In the genomic region with DNA sequence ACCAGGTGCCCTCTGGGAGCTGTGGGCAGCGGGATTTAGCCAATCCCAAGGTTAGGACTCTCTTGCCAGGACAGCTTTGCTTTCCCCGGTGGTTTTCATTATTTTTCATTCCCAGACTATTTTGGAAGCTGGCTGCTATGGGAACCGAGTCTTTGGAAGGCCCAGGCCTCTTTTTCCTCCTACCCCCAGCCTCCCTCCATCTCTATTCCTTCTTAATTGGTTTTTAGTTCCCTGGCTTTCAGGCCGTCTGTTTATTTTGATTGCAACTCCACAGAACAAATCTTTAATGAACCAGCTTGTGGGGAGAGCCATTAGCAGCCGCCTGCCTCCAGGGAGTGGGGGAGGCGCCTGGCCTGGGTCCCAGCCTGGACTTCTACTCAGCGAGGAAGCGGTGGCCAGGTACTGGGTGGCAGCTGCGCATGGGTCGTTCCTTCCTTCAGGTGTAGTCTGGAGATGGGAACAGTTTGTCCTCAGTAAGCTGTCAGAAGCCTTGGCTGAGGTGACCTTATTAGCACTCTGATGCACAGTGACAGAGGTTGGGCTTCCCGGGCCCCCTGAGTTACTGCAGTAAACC, we compare ENCODE assay signal across 7 mouse cellular contexts.
A peak's percentile ranks its signal among the peaks of the same experiment; 100 is the strongest.
DNase-seq lines count a peak whose midpoint lies in the region; ATAC-seq and TF ChIP-seq lines count a peak whose summit lies in the region.

No protein-coding gene starts in this region.

- WGBS in forebrain, embryonic 16.5 days: 11% methylated on average over 11 of the region's 11 CpGs
- 35% methylated on average over 11 of the region's 11 CpGs for WGBS in hindbrain, postnatal 0 days

- DNase-seq in NIH3T3 (ENCODE audit: low read depth): peak; percentile 61
- peak; percentile 95 for DNase-seq in brain, embryonic 14.5 days (ENCODE audit: low read depth)
- peak; percentile 66 for DNase-seq in hindbrain, postnatal 0 days (ENCODE audit: low spot score)
- DNase-seq in left cerebral cortex, adult 2 months (ENCODE audit: extremely low spot score in 1 of 2, low spot score in 2 of 2): peak; percentile 55 to 63
- peak; percentile 65 for DNase-seq in retina, embryonic 14.5 days (ENCODE audit: low spot score)
- DNase-seq in T-cell, adult 2 months (ENCODE audit: low spot score): no peak

- no peak overlapping the region for H3K4me3 ChIP-seq in forebrain, embryonic 16.5 days (replicated peaks; ENCODE audit: low read length)
- H3K4me3 ChIP-seq in hindbrain, postnatal 0 days (ENCODE audit: low read length): no peak overlapping the region
- H3K4me3 ChIP-seq in left cerebral cortex, adult 2 months: no peak overlapping the region

- intact Hi-C loops in left cerebral cortex, adult 2 months (cut with DNase I): no loop called here

- H3K4me1 ChIP-seq in forebrain, embryonic 16.5 days (replicated peaks; ENCODE audit: control insufficient read depth, insufficient read depth, low read length): peaks cover 24% of the 10 kb centered on the region
- H3K4me1 ChIP-seq in hindbrain, postnatal 0 days (ENCODE audit: insufficient read depth, low read length): peaks cover 19% of the 10 kb centered on the region; the same call in 1 of the 2 replicates

- peak; percentile 94 for ATAC-seq in forebrain, embryonic 16.5 days
- ATAC-seq in hindbrain, postnatal 0 days: peak; percentile 52

- H3K9ac ChIP-seq in forebrain, embryonic 16.5 days (replicated peaks; ENCODE audit: low read depth, low read length): no peak overlapping the region
- H3K9ac ChIP-seq in hindbrain, postnatal 0 days (replicated peaks; ENCODE audit: low read length): no peak overlapping the region

- H3K36me3 ChIP-seq in forebrain, embryonic 16.5 days (ENCODE audit: control insufficient read depth, insufficient read depth): no peaks in the 10 kb centered on the region
- H3K36me3 ChIP-seq in hindbrain, postnatal 0 days (ENCODE audit: insufficient read depth, low read length): no peaks in the 10 kb centered on the region

- no peak for TF ChIP-seq CTCF in brain, embryonic 14.5 days (IDR thresholded peaks at IDR 0.05; ENCODE audit: borderline replicate concordance, extremely low read depth, insufficient read depth, insufficient read length)
- TF ChIP-seq CTCF in hindbrain, postnatal 0 days (IDR thresholded peaks at IDR 0.05; ENCODE audit: low read depth): no peak
- no peak for TF ChIP-seq CTCF in left cerebral cortex, adult 2 months (IDR thresholded peaks at IDR 0.05)

- H3K9me3 ChIP-seq in forebrain, embryonic 16.5 days (ENCODE audit: control insufficient read depth, low read length): no peaks in the 10 kb centered on the region
- no peaks in the 10 kb centered on the region for H3K9me3 ChIP-seq in hindbrain, postnatal 0 days (ENCODE audit: low read length)

- H3K4me2 ChIP-seq in forebrain, embryonic 16.5 days (ENCODE audit: low read length): peak overlapping the region; percentile 29
- no peak overlapping the region for H3K4me2 ChIP-seq in hindbrain, postnatal 0 days (ENCODE audit: low read depth, low read length)

- H3K27ac ChIP-seq in forebrain, embryonic 16.5 days (ENCODE audit: low read length): peak overlapping the region; percentile 72
- H3K27ac ChIP-seq in hindbrain, postnatal 0 days: peak overlapping the region; percentile 75
- H3K27ac ChIP-seq in left cerebral cortex, adult 2 months: peak overlapping the region; percentile 28; the same call in 1 of the 2 replicates

- no peak for TF ChIP-seq POLR2A in brain, embryonic 14.5 days (IDR thresholded peaks at IDR 0.05; ENCODE audit: borderline replicate concordance, extremely low read depth, insufficient read depth, insufficient read length, poor library complexity, severe bottlenecking)

- H3K27me3 ChIP-seq in forebrain, embryonic 16.5 days (replicated peaks; ENCODE audit: control insufficient read depth, insufficient read depth, low read length): peaks cover 8% of the 10 kb centered on the region; the same call in 1 of the 2 replicates
- no peaks in the 10 kb centered on the region for H3K27me3 ChIP-seq in hindbrain, postnatal 0 days (ENCODE audit: insufficient read depth, low read length)
